Mouse (Mus musculus): ENCODE measurements at regions not wholly inside any gene's neighbourhood (a gene's known extent, or its start where the extent isn't known, plus 50 kb on each side); places are given as distances from the start of the nearest gene placed in this dataset.

DNA sequence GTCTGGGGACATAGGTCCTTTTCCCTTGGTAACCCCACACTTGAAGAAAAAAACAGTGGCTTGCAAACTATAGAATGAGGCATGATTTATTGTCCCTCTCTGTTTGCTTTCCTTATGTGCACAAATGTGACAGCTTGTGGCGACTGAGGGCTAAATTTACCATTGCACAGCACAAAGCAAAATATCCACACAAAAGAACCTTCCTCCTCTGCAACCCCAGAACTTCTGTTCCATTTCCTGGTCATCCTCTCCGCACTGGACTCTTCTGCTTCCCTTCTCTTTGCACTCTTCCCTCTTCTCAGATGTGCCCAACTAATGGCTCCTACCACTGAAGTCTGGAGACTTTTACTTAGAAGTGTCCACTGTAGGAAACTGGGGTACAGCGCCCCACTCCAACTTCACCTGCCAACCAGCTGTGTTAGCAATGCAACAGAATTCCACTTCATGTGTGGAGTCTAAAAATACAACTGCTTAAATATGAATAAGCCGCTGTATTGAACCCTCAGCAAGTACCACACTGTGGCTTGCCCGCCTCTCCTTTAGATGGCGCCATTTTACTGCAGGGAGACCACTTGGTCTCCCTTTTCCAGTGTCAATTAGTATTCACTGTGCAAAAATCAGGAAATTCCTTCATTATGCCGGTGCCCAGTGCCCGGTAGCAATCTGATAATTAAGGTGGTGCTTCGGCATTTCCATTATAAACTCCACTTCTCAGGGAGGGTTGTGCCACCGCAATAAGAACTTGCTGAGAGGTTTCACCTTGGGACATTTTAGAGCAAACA lies 199.6 kb downstream of the Foxa2 start:
- Histone ChIP-seq H3K27me3 (ENCODE audit: control insufficient read depth, insufficient read depth, low read length) (no peaks in the 10 kb centered on the region; the same call in 1 of the 2 replicates), H3K27ac (replicated peaks; ENCODE audit: low read depth, low read length) (no peak overlapping the region), H3K36me3 (ENCODE audit: control insufficient read depth, insufficient read depth, low read length) (no peaks in the 10 kb centered on the region), H3K4me3 (replicated peaks; ENCODE audit: low read depth, low read length) (no peak overlapping the region), H3K4me2 (ENCODE audit: low read length) (no peak overlapping the region), H3K9me3 (ENCODE audit: control insufficient read depth, low read length) (no peaks in the 10 kb centered on the region), H3K9ac (replicated peaks; ENCODE audit: low read length) (no peak overlapping the region), H3K4me1 (ENCODE audit: control insufficient read depth, insufficient read depth, low read length) (no peaks in the 10 kb centered on the region)
- WGBS = 23% methylated on average over 10 of the region's 10 CpGs
- DNase-seq = peak; percentile 77
- ATAC-seq (ENCODE audit: low FRiP score, low TSS enrichment) = no peak; the same call in 1 of the 2 replicates

DNA sequence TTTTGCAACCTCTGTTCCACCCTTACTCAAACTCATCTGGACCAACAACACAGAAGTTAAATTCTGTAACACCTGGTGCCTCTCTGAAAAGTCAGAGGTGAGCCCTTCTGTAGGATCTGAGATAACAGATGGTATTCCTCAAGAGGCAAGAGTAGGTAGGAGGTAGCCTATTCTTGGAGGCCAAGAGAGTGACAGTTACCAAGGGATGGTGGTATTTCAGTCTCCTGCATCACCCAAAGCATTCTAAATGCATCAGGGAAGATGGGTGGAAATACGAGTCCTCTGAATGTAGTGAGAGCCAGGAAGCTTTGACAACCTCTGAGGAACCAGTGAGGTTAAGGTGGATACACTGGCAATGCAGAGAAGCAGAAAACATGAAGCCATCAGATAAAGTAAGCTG lies 201.5 kb downstream of the Foxa2 start:
- 69% methylated on average over 1 of the region's 1 CpGs for WGBS
- H3K27ac ChIP-seq (replicated peaks; ENCODE audit: low read depth, low read length) = no peak overlapping the region
- no peaks in the 10 kb centered on the region for H3K9me3 ChIP-seq (ENCODE audit: control insufficient read depth, low read length)
- no peaks in the 10 kb centered on the region; the same call in 1 of the 2 replicates for H3K27me3 ChIP-seq (ENCODE audit: control insufficient read depth, insufficient read depth, low read length)
- H3K36me3 ChIP-seq (ENCODE audit: control insufficient read depth, insufficient read depth, low read length) = no peaks in the 10 kb centered on the region
- H3K9ac ChIP-seq (replicated peaks; ENCODE audit: low read length) = no peak overlapping the region
- no peak for DNase-seq
- H3K4me1 ChIP-seq (ENCODE audit: control insufficient read depth, insufficient read depth, low read length) = no peaks in the 10 kb centered on the region
- ATAC-seq (ENCODE audit: low FRiP score, low TSS enrichment) = no peak
- H3K4me2 ChIP-seq (ENCODE audit: low read length) = no peak overlapping the region
- H3K4me3 ChIP-seq (replicated peaks; ENCODE audit: low read depth, low read length) = no peak overlapping the region

DNA sequence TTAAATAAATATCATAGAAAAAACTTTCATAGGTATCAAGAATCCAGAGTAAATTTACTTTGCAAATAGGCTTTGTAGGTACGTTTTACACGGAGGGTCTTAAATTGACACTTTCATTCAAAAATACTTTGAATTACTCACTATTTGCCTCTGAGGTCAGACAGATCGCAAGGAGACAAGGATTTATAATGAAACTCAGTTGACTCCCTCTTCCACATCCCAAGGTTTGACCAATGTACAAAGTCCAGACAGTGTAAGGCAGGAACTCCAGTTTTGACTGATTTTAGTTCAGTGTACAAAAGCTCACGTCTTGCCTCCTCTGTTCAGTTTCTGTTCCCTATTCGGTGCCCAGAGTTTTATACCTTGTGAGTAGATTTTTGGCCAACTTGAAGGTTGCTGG lies 205.8 kb downstream of the Foxa2 start:
- DNase-seq (no peak), ATAC-seq (ENCODE audit: low FRiP score, low TSS enrichment) (no peak)
- Histone ChIP-seq H3K4me2 (ENCODE audit: low read length) (no peak overlapping the region), H3K4me3 (replicated peaks; ENCODE audit: low read depth, low read length) (no peak overlapping the region), H3K36me3 (ENCODE audit: control insufficient read depth, insufficient read depth, low read length) (no peaks in the 10 kb centered on the region), H3K9me3 (ENCODE audit: control insufficient read depth, low read length) (no peaks in the 10 kb centered on the region), H3K27me3 (ENCODE audit: control insufficient read depth, insufficient read depth, low read length) (no peaks in the 10 kb centered on the region), H3K27ac (replicated peaks; ENCODE audit: low read depth, low read length) (no peak overlapping the region), H3K9ac (replicated peaks; ENCODE audit: low read length) (no peak overlapping the region), H3K4me1 (ENCODE audit: control insufficient read depth, insufficient read depth, low read length) (no peaks in the 10 kb centered on the region)
- 87% methylated on average over 5 of the region's 5 CpGs for WGBS

DNA sequence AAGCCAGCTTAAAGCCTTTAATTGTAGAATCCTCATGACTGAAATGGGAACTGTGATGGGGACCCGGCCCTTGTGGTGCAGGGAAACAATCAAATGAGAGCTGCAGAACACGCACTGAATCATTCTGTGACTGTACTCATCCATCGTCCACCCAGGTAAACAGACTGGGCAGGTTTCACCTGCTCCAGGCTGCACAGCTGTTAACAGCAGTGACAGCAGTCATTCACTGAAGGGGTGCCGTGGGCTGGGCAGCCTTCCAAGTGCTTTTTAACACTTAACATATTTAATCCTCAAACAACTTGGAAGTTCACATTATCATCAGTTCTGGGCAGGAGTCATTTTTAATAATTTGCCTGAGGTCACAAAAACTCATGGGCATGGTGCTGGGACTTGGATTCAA lies 208.2 kb downstream of the Foxa2 start:
- no peak for ATAC-seq (ENCODE audit: low FRiP score, low TSS enrichment)
- DNase-seq = no peak
- Histone ChIP-seq H3K27me3 (ENCODE audit: control insufficient read depth, insufficient read depth, low read length) (no peaks in the 10 kb centered on the region), H3K27ac (replicated peaks; ENCODE audit: low read depth, low read length) (no peak overlapping the region), H3K36me3 (ENCODE audit: control insufficient read depth, insufficient read depth, low read length) (no peaks in the 10 kb centered on the region), H3K4me3 (replicated peaks; ENCODE audit: low read depth, low read length) (no peak overlapping the region), H3K9ac (replicated peaks; ENCODE audit: low read length) (no peak overlapping the region), H3K4me2 (ENCODE audit: low read length) (no peak overlapping the region), H3K9me3 (ENCODE audit: control insufficient read depth, low read length) (no peaks in the 10 kb centered on the region), H3K4me1 (ENCODE audit: control insufficient read depth, insufficient read depth, low read length) (no peaks in the 10 kb centered on the region)
- WGBS = 86% methylated on average over 4 of the region's 4 CpGs

DNA sequence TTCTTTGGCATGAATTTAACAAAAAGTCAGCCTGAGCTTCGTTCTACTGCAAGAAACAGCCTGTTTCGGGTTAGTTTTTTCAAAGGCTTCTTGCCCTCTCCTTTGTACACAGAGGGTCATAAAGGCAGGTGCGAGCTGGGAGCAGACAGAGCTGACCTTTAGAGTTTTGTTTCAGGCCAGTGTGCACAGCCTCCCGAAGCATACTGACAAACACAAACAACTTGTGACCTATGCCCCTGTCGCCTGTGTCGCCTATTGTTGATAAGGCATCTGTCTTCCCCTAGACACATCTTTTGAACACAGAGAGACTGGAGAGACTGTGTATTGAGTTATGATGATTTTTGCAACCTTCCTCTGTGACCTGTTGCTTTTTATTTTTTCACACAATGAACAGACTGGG lies 216.2 kb downstream of the Foxa2 start:
- Histone ChIP-seq H3K4me3 (replicated peaks; ENCODE audit: low read depth, low read length) (no peak overlapping the region), H3K36me3 (ENCODE audit: control insufficient read depth, insufficient read depth, low read length) (no peaks in the 10 kb centered on the region), H3K9ac (replicated peaks; ENCODE audit: low read length) (no peak overlapping the region), H3K27ac (replicated peaks; ENCODE audit: low read depth, low read length) (no peak overlapping the region), H3K4me1 (ENCODE audit: control insufficient read depth, insufficient read depth, low read length) (no peaks in the 10 kb centered on the region), H3K4me2 (ENCODE audit: low read length) (no peak overlapping the region), H3K27me3 (ENCODE audit: control insufficient read depth, insufficient read depth, low read length) (no peaks in the 10 kb centered on the region), H3K9me3 (ENCODE audit: control insufficient read depth, low read length) (no peaks in the 10 kb centered on the region)
- no peak for ATAC-seq (ENCODE audit: low FRiP score, low TSS enrichment)
- no peak for DNase-seq
- WGBS = 31% methylated on average over 6 of the region's 6 CpGs

DNA sequence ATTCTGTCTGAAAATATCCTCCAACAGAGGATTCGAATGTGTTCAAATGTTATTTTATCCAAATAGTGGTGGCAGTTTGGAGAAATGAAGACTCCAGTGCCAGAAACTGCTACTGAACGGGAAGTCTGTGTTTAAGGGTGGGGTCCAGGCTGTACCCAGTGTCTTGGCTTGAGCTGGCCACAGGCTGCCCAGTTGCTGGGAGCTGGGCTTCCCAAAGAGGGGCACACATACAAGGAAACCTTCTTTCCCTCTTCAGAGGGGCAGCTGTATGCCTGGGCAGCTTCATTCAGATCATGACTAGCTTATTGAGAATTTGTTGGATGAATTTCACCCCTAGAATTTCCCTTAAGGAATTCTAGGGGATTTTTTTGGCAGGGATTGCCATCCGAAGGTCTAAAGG lies 229.8 kb downstream of the Foxa2 start:
- Histone ChIP-seq H3K4me2 (ENCODE audit: low read length) (no peak overlapping the region), H3K4me1 (ENCODE audit: control insufficient read depth, insufficient read depth, low read length) (no peaks in the 10 kb centered on the region), H3K9me3 (ENCODE audit: control insufficient read depth, low read length) (no peaks in the 10 kb centered on the region), H3K27me3 (ENCODE audit: control insufficient read depth, insufficient read depth, low read length) (no peaks in the 10 kb centered on the region), H3K36me3 (ENCODE audit: control insufficient read depth, insufficient read depth, low read length) (no peaks in the 10 kb centered on the region), H3K4me3 (replicated peaks; ENCODE audit: low read depth, low read length) (no peak overlapping the region), H3K27ac (replicated peaks; ENCODE audit: low read depth, low read length) (no peak overlapping the region), H3K9ac (replicated peaks; ENCODE audit: low read length) (no peak overlapping the region)
- no peak for DNase-seq
- WGBS = 90% methylated on average over 3 of the region's 3 CpGs
- ATAC-seq (ENCODE audit: low FRiP score, low TSS enrichment) = no peak

DNA sequence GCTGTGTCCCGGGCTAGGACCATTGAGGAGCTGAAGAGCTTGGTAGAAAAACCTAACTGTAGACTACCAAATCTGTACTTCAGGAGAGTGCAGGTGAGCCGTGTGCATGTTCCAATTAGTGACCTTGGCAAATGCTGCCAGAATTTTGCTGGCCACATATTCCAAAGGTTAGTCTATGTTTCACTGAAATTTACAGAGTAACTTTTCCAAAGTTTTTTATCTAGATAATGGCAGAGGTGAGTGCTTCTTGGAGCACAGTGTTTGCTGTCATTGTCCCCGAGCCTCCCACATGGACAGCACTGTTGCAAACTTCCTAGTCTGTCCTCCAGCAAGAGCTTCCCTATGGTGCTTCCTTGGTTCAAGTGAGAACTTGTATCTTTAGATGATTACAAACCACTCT lies 232.5 kb downstream of the Foxa2 start:
- H3K36me3 ChIP-seq (ENCODE audit: control insufficient read depth, insufficient read depth, low read length) = no peaks in the 10 kb centered on the region
- H3K4me3 ChIP-seq (replicated peaks; ENCODE audit: low read depth, low read length) = no peak overlapping the region
- no peak overlapping the region for H3K27ac ChIP-seq (replicated peaks; ENCODE audit: low read depth, low read length)
- DNase-seq (no peak), ATAC-seq (ENCODE audit: low FRiP score, low TSS enrichment) (no peak)
- H3K27me3 ChIP-seq (ENCODE audit: control insufficient read depth, insufficient read depth, low read length) = no peaks in the 10 kb centered on the region
- H3K9ac ChIP-seq (replicated peaks; ENCODE audit: low read length) = no peak overlapping the region
- no peaks in the 10 kb centered on the region for H3K4me1 ChIP-seq (ENCODE audit: control insufficient read depth, insufficient read depth, low read length)
- 85% methylated on average over 3 of the region's 3 CpGs for WGBS
- no peaks in the 10 kb centered on the region for H3K9me3 ChIP-seq (ENCODE audit: control insufficient read depth, low read length)
- H3K4me2 ChIP-seq (ENCODE audit: low read length) = no peak overlapping the region

DNA sequence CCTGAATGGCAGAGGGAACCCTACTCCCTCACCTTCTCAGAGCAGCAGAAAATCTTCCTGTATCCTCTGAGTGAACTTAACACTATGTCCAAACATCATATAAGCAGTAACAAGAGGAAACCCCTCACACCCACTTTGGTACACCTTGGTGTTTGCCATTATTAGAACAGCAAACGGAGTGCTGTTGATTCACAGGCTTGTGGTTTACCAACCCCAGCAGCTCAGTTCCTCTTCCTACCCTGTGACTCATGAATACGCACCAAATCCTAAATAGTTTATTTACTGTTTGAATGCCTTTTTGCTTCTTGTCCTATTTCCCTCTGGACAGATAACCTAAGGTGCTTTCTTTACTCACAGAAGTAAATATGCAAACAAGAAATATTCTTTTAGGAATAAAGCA lies 233.3 kb downstream of the Foxa2 start:
- Histone ChIP-seq H3K27ac (replicated peaks; ENCODE audit: low read depth, low read length) (no peak overlapping the region), H3K36me3 (ENCODE audit: control insufficient read depth, insufficient read depth, low read length) (no peaks in the 10 kb centered on the region), H3K4me2 (ENCODE audit: low read length) (no peak overlapping the region), H3K4me3 (replicated peaks; ENCODE audit: low read depth, low read length) (no peak overlapping the region), H3K4me1 (ENCODE audit: control insufficient read depth, insufficient read depth, low read length) (no peaks in the 10 kb centered on the region), H3K27me3 (ENCODE audit: control insufficient read depth, insufficient read depth, low read length) (no peaks in the 10 kb centered on the region), H3K9ac (replicated peaks; ENCODE audit: low read length) (no peak overlapping the region), H3K9me3 (ENCODE audit: control insufficient read depth, low read length) (no peaks in the 10 kb centered on the region)
- DNase-seq (no peak), ATAC-seq (ENCODE audit: low FRiP score, low TSS enrichment) (no peak)
- 90% methylated on average over 2 of the region's 2 CpGs for WGBS

DNA sequence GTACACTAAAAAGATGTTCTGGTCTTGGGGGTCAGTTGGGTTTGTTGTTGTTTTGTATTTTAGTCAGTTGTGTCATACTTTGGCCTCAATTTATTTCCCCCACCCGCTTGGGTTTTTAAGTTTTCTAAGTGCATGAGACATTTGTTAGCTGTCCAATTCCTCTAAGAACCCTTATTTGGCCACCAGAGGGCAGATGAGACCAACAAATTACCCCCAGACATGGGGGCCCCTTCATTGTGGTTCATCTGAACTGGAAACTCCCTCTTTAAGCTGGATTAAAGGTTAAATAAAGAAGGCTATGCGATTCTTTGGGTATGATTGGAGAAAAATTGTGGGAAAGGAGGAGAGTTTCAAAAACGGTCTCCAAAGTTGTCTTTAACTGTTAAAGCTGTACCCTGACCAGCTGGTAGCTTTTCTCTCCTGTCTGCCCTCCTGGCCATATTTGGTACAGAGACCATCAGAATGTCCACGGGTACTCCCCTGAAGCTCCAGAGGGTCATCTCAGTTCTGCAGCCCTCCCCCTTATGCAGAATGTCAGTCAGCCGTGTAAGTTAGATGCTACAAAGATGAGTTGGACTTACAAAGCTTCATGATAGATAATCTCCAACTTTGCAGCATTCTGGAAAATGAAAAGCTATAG lies 238.6 kb downstream of the Foxa2 start:
- H3K4me2 ChIP-seq (ENCODE audit: low read length) = no peak overlapping the region
- no peaks in the 10 kb centered on the region for H3K4me1 ChIP-seq (ENCODE audit: control insufficient read depth, insufficient read depth, low read length)
- H3K9ac ChIP-seq (replicated peaks; ENCODE audit: low read length) = no peak overlapping the region
- ATAC-seq (ENCODE audit: low FRiP score, low TSS enrichment) (peak; percentile 24; the same call in 1 of the 2 replicates), DNase-seq (peak; percentile 84)
- H3K9me3 ChIP-seq (ENCODE audit: control insufficient read depth, low read length) = no peaks in the 10 kb centered on the region
- 43% methylated on average over 5 of the region's 5 CpGs for WGBS
- H3K27ac ChIP-seq (replicated peaks; ENCODE audit: low read depth, low read length) = no peak overlapping the region
- no peak overlapping the region for H3K4me3 ChIP-seq (replicated peaks; ENCODE audit: low read depth, low read length)
- H3K27me3 ChIP-seq (ENCODE audit: control insufficient read depth, insufficient read depth, low read length) = no peaks in the 10 kb centered on the region
- H3K36me3 ChIP-seq (ENCODE audit: control insufficient read depth, insufficient read depth, low read length) = no peaks in the 10 kb centered on the region
